22 mouse cellular contexts compared by ENCODE assay signal in genomic region chr10:28721828-28722227, GRCm38 (mm10). TPM values are rescaled to one million over a fixed set of nuclear protein-coding genes. Genes with fewer than 3 reads are reported as not detected.
"Had no signal": no experiment of that assay in that cellular context is flagged by ENCODE, and none has a peak within 500 bp of the region (broad histone marks: within the 10 kb centered on the region; RNA-seq: fewer than 3 reads in every experiment).

No protein-coding gene starts in this region.

- H3K4me2 ChIP-seq: intestine, embryonic 15.5 days; kidney, embryonic 15.5 days; limb, embryonic 12.5 days; limb, embryonic 15.5 days; liver, embryonic 13.5 days; midbrain, embryonic 12.5 days had no signal

- H3K27me3 ChIP-seq: intestine, embryonic 15.5 days; kidney, embryonic 15.5 days; limb, embryonic 12.5 days; limb, embryonic 15.5 days; liver, embryonic 13.5 days; midbrain, embryonic 12.5 days had no signal

- H3K4me3 ChIP-seq: intestine, embryonic 15.5 days; kidney, embryonic 15.5 days; limb, embryonic 12.5 days; limb, embryonic 15.5 days; liver, embryonic 13.5 days; midbrain, embryonic 12.5 days had no signal

- H3K4me1 ChIP-seq: intestine, embryonic 15.5 days; limb, embryonic 12.5 days; limb, embryonic 15.5 days; liver, embryonic 13.5 days; midbrain, embryonic 12.5 days had no signal

- ATAC-seq: intestine, embryonic 15.5 days had no signal

- H3K27ac ChIP-seq: intestine, embryonic 15.5 days; kidney, embryonic 15.5 days; limb, embryonic 12.5 days; limb, embryonic 15.5 days; liver, embryonic 13.5 days; midbrain, embryonic 12.5 days had no signal

- H3K36me3 ChIP-seq: intestine, embryonic 15.5 days; kidney, embryonic 15.5 days; limb, embryonic 12.5 days; limb, embryonic 15.5 days; liver, embryonic 13.5 days; midbrain, embryonic 12.5 days had no signal

- DNase-seq: kidney, adult 11 months; kidney, adult 8-10 months; kidney, postnatal 10 days; kidney, postnatal 36 days; layer of hippocampus, adult 9-11 months; left cerebral cortex, postnatal 4 days; liver, embryonic 13.5 days; lung, adult 2 months; lung, postnatal 14 days; lung, postnatal 4 days; thymus, postnatal 25 days had no signal

- H3K9me3 ChIP-seq: intestine, embryonic 15.5 days; kidney, embryonic 15.5 days; limb, embryonic 12.5 days; limb, embryonic 15.5 days; liver, embryonic 13.5 days; midbrain, embryonic 12.5 days had no signal

- H3K9ac ChIP-seq: intestine, embryonic 15.5 days; kidney, embryonic 15.5 days; limb, embryonic 12.5 days; limb, embryonic 15.5 days; liver, embryonic 13.5 days; midbrain, embryonic 12.5 days had no signal

RNA-seq across cellular contexts. Expression of gene Themis, which starts 53.7 kb away (rescaled TPM):
- total RNA-seq: layer of hippocampus, adult 18-20 months; layer of hippocampus, postnatal 25 days had no signal
- polyA plus RNA-seq: kidney, embryonic 15.5 days; limb, embryonic 12.5 days; limb, embryonic 15.5 days; liver, embryonic 16.5 days; midbrain, embryonic 12.5 days; neural tube, embryonic 11.5 days; neural tube, embryonic 14.5 days; small intestine, adult 2 months had no signal
